Mouse (Mus musculus) testis, postnatal 10 days (tissue): ENCODE data around the gene Tubgcp5.

Experiments
- DNase-seq: peaks from one replicate; pipeline ENCODE4 v3.0.0; 2021; ENCODE audit warnings: low spot score

Tubgcp5 gene

GRCm38 (mm10) chr7:55852787-55853186 lies 58.8 kb downstream of the Tubgcp5 start:
- no peak for DNase-seq

- no peak for DNase-seq
These were observed 61.6 kb downstream of the Tubgcp5 start for GRCm38 (mm10) chr7:55855597-55855996.

GRCm38 (mm10) chr7:55856741-55857140 lies 62.8 kb downstream of the Tubgcp5 start:
- no peak for DNase-seq

GRCm38 (mm10) chr7:55857729-55858128 lies 63.8 kb downstream of the Tubgcp5 start:
- no peak for DNase-seq

GRCm38 (mm10) chr7:55858836-55859517 lies 65.0 kb downstream of the Tubgcp5 start:
- DNase-seq: no peak

- no peak for DNase-seq
These were observed 65.5 kb downstream of the Tubgcp5 start for GRCm38 (mm10) chr7:55859518-55859872.

GRCm38 (mm10) chr7:55859956-55860355 lies 66.0 kb downstream of the Tubgcp5 start:
- DNase-seq: no peak

- no peak for DNase-seq
These were observed 67.2 kb downstream of the Tubgcp5 start for GRCm38 (mm10) chr7:55861175-55861574.

- no peak for DNase-seq
These were observed 71.1 kb downstream of the Tubgcp5 start for GRCm38 (mm10) chr7:55865044-55865443.

GRCm38 (mm10) chr7:55865750-55866416 lies 71.9 kb downstream of the Tubgcp5 start:
- DNase-seq: no peak

- DNase-seq: no peak
These were observed 74.3 kb downstream of the Tubgcp5 start for GRCm38 (mm10) chr7:55868247-55868646.

- no peak for DNase-seq
These were observed 75.3 kb downstream of the Tubgcp5 start for GRCm38 (mm10) chr7:55869220-55869619.

- DNase-seq: no peak
These were observed 76.5 kb downstream of the Tubgcp5 start for GRCm38 (mm10) chr7:55870340-55871020.

GRCm38 (mm10) chr7:55871476-55871875 lies 77.5 kb downstream of the Tubgcp5 start:
- no peak for DNase-seq

- DNase-seq: peak; percentile 20
These were observed 80.7 kb downstream of the Tubgcp5 start for GRCm38 (mm10) chr7:55874703-55875102.

GRCm38 (mm10) chr7:55877721-55878120 lies 83.8 kb downstream of the Tubgcp5 start:
- DNase-seq: peak; percentile 52

- peak; percentile 14 for DNase-seq
These were observed 86.9 kb downstream of the Tubgcp5 start for GRCm38 (mm10) chr7:55880882-55881281.
